Mouse (Mus musculus) macrophage (primary cell): ENCODE results near the gene Fgf15. TPM values are rescaled to one million over a fixed set of nuclear protein-coding genes. Genes with fewer than 3 reads are reported as not detected.

Source experiments
- H3K27ac ChIP-seq: fragments of 350-480 bp; formaldehyde crosslinking; 2 replicates; pipeline ENCODE4 v1.9.0; 2021
- H3K36me3 ChIP-seq: fragments of 350-480 bp; formaldehyde crosslinking; 2 replicates; pipeline ENCODE4 v1.9.0; 2021; ENCODE audit errors: inconsistent target
- H3K4me3 ChIP-seq: fragments of 350-480 bp; formaldehyde crosslinking; 2 replicates; pipeline ENCODE4 v1.9.0; 2021; ENCODE audit errors: inconsistent target
- H3K79me2 ChIP-seq: fragments of 350-480 bp; formaldehyde crosslinking; 2 replicates; pipeline ENCODE4 v1.9.0; 2021; ENCODE audit errors: inconsistent target
- WGBS: methylation state at CpG from one replicate; pipeline ENCODE4 v1.1.7; 2026; ENCODE audit warnings: inconsistent platforms; ENCODE audit not compliant: missing documents; 5-methylcytosine and 5-hydroxymethylcytosine counted together
- polyA plus RNA-seq: library from polyadenylated mRNA; stranded (reverse); fragments of 250-400 nt; gene quantifications from 3 replicates; pipeline ENCODE4 v1.2.4, GENCODE M21; 2018; ENCODE audit warnings: inconsistent platforms

Fgf15 gene
- polyA plus RNA-seq, 1 experiment from 2014 or later = not detected

DNA sequence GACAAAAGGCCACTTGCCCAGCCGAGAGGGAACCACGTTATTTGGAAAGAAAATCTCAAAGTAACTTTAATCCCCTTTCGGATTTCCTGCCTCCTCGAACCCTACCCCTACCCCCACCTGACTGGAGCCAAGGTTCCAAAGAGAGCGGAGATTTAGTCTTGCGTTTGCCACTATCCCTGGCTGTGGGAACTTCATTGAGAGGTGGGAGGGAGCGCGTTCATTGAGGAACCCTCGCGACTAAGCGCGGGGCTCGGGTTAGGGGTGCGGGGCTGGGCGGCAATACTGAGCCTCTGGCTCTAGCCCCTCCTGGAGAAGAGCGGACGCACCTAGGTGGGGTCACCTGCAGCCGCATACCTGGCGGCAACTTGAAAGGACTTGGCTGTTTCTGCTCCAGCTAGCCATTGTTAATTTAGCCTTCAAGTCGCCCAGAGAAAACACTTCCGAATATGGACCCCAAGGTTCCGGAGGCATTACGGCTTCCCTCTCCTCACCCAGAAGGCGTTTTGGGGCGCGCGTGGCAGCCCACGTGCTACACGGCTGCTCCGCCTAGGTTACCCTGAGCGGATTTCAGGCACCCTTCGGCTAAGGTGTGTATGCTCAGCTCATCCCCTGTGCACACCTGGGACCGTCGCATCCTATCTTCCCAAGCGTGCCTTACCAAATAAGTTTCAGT lies 45.9 kb downstream of the Fgf15 start:
- 2% methylated on average over 35 of the region's 35 CpGs for WGBS
- Histone ChIP-seq H3K4me3 (peak overlapping the region; percentile 39), H3K36me3 (no peaks in the 10 kb centered on the region; the same call in 1 of the 2 replicates), H3K27ac (peak overlapping the region; percentile 85), H3K79me2 (peaks cover 22% of the 10 kb centered on the region)

DNA sequence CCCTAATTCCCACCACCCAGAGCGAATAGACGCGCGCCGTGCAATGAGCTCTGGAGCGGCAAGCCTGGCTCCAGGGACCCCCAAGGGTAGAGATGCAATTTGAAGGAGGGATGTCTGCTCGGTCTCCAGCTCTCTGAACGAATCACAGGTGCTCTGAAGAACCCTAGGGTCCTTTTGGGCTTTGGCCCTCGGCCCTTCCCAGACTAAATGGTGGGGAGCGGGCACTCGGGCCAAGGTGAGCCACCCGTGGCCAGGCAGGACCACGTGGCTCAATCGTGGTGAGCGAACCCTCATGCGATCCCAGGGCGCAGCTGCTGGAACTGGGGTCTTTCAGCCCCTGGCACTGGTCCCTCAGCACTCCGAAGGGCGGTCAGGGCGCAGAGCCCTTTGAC lies 46.4 kb downstream of the Fgf15 start:
- H3K4me3 ChIP-seq = peak overlapping the region; percentile 39
- no peaks in the 10 kb centered on the region for H3K36me3 ChIP-seq
- H3K27ac ChIP-seq = peak overlapping the region; percentile 85
- H3K79me2 ChIP-seq = peaks cover 16% of the 10 kb centered on the region
- 16% methylated on average over 20 of the region's 20 CpGs for WGBS

DNA sequence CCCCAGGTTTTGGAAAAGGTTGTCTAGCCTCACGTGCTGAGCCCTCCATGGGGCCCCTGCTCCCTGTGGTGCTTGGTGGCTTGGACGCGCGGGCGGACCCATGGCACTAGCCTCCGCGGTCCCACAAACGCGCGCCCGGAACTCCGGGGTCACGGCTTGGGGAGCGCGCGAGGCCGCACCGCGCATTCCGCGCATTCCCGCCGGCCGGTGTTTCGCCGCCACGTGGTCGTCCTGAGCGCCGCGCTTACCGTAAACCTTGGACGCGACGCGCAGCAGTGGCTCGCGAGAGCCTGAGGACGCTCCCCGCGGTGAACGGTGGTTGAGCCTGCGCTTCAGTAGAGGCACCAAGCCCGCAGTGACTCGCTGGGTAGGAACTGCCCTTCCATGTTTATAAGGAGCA lies 46.9 kb downstream of the Fgf15 start:
- Histone ChIP-seq H3K27ac (no peak overlapping the region), H3K4me3 (no peak overlapping the region; the same call in 1 of the 2 replicates), H3K36me3 (no peaks in the 10 kb centered on the region), H3K79me2 (peaks cover 11% of the 10 kb centered on the region)
- under 1% methylated on average over 26 of the region's 45 CpGs for WGBS

Other genes with a start within 250 kb of the Fgf15 start
- gene Ano1, start 144.6 kb upstream of the Fgf15 start, polyA plus RNA-seq = not detected in 3 replicates
- not detected in 3 replicates for gene Fgf3, start 58.4 kb upstream of the Fgf15 start, polyA plus RNA-seq
- gene Fgf4, start 49.2 kb upstream of the Fgf15 start, polyA plus RNA-seq = not detected in 3 replicates
- gene LTO1, start 18.6 kb downstream of the Fgf15 start, polyA plus RNA-seq = 35.0 to 45.0 TPM (median 40.9 TPM) in 3 replicates
- gene Ccnd1, start 43.4 kb downstream of the Fgf15 start, polyA plus RNA-seq = 17.6 to 482 TPM (median 57.2 TPM) in 3 replicates